Mouse (Mus musculus) embryonic facial prominence, embryonic 10.5 days (tissue): ENCODE results near the gene Lmo3. TPM values are rescaled to one million over a fixed set of nuclear protein-coding genes. Genes with fewer than 3 reads are reported as not detected.

ENCODE experiments used
- DNase-seq: peaks from one replicate; pipeline ENCODE4 v3.0.0-alpha.2; 2017; ENCODE audit warnings: low spot score
- H3K27ac ChIP-seq: fragments of 300-500 bp; sonication (generic); replicated peaks from 2 replicates; pipeline ENCODE4 v1.5.1; 2016; ENCODE audit warnings: mild to moderate bottlenecking
- H3K27me3 ChIP-seq: fragments of 300-500 bp; sonication (generic); replicated peaks from 2 replicates; pipeline ENCODE4 v1.6.1; 2016; ENCODE audit warnings: low read depth, mild to moderate bottlenecking; ENCODE audit not compliant: poor library complexity, severe bottlenecking
- H3K36me3 ChIP-seq: fragments of 300-500 bp; sonication (generic); replicated peaks from 2 replicates; pipeline ENCODE4 v1.6.1; 2016; ENCODE audit warnings: mild to moderate bottlenecking, moderate library complexity
- H3K4me1 ChIP-seq: fragments of 300-500 bp; sonication (generic); 2 replicates; pipeline ENCODE4 v1.6.1; 2016
- H3K4me3 ChIP-seq: fragments of 300-500 bp; sonication (generic); 2 replicates; pipeline ENCODE4 v1.5.1; 2016; ENCODE audit warnings: mild to moderate bottlenecking, moderate library complexity
- H3K9me3 ChIP-seq: fragments of 300-500 bp; sonication (generic); 2 replicates; pipeline ENCODE4 v1.6.1; 2016; ENCODE audit warnings: mild to moderate bottlenecking
- WGBS: fragments of 180-500 bp; shearing (Covaris S2); methylation state at CpG from one replicate; pipeline ENCODE4 v1.1.7; 2016; 5-methylcytosine and 5-hydroxymethylcytosine counted together
- polyA plus RNA-seq: library from polyadenylated mRNA; unstranded; fragments of >200 nt; fragmentation: Nextera tagmentation; extraction: Ambion mirVana; gene quantifications from 2 replicates; pipeline ENCODE4 v1.2.1, GENCODE M21; 2016

Gene Lmo3
- polyA plus RNA-seq, 1 experiment from 2014 or later = 5.0 TPM

DNA sequence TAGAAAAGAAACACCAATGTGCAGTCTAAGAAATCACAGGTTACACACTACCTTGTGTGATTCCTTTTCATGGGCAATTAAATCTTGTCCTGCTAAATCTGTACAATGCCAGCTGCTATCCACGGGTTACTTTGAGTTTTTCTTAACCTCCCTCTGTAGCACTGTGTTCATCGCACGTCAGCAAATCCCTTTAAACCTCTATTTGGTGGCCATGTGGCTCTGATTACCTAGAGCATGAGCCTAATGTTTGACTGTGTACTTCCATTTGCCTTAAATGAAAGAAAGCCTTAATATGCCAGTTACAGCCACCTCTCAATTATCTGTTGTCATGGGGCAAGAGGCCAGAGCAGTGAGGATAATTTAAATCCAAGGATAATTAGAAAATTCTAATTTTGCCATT lies 98.9 kb downstream of the Lmo3 start:
- WGBS = 45% methylated on average over 3 of the region's 3 CpGs
- Histone ChIP-seq H3K27ac (no peak overlapping the region), H3K4me3 (no peak overlapping the region), H3K27me3 (no peaks in the 10 kb centered on the region), H3K9me3 (no peaks in the 10 kb centered on the region), H3K4me1 (0 out of 2 replicates have a peak, but pooled peaks cover 2% of the 10 kb centered on the region), H3K36me3 (no peaks in the 10 kb centered on the region)
- no peak for DNase-seq

DNA sequence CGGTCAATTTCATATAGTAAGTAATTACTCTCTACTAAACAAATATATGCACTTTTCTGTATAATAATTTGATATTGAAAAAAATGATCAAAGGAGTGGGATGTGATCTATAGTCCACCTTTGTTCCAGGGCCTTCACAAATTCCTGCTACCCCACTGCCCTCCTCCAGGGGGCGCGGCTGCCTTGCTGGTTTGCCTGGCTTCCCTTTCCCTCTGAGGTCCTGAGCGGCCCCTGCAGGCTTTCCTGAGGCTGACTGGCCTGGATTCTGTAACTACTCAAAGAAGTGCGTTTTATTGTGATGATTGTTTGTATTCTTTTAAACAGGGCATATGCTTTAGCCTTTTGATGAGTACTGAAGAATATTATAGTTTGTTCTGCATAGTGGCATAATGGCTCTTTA lies 104.2 kb downstream of the Lmo3 start:
- H3K27ac ChIP-seq = no peak overlapping the region
- 0 out of 2 replicates have a peak, but pooled peaks cover under 1% of the 10 kb centered on the region for H3K4me1 ChIP-seq
- 19% methylated on average over 5 of the region's 5 CpGs for WGBS
- H3K27me3 ChIP-seq = no peaks in the 10 kb centered on the region
- H3K36me3 ChIP-seq = no peaks in the 10 kb centered on the region
- DNase-seq = peak; percentile 87
- H3K9me3 ChIP-seq = no peaks in the 10 kb centered on the region
- H3K4me3 ChIP-seq = no peak overlapping the region

DNA sequence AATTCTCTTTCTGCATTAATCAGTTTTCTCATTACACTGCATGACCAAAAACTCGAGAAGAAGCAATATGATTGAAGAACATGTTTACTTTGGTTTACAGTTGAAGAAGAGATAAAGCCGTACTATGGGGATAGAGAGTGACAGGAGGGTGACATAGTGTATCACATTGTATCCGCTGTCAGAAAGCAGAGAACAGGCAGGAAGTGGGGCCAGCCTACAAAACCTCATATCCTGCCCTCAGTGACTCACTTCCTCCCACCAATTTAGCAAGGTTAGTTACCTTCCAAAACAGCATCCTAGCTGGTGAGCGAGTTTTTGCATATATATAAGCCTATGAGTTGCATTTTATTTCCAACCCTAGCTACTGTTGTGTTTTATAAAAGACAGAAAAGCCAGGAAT lies 112.6 kb downstream of the Lmo3 start:
- H3K9me3 ChIP-seq = no peaks in the 10 kb centered on the region
- H3K27ac ChIP-seq = no peak overlapping the region
- no peak for DNase-seq
- 85% methylated on average over 4 of the region's 4 CpGs for WGBS
- H3K4me3 ChIP-seq = no peak overlapping the region
- H3K4me1 ChIP-seq = no peaks in the 10 kb centered on the region
- no peaks in the 10 kb centered on the region for H3K27me3 ChIP-seq
- H3K36me3 ChIP-seq = no peaks in the 10 kb centered on the region

DNA sequence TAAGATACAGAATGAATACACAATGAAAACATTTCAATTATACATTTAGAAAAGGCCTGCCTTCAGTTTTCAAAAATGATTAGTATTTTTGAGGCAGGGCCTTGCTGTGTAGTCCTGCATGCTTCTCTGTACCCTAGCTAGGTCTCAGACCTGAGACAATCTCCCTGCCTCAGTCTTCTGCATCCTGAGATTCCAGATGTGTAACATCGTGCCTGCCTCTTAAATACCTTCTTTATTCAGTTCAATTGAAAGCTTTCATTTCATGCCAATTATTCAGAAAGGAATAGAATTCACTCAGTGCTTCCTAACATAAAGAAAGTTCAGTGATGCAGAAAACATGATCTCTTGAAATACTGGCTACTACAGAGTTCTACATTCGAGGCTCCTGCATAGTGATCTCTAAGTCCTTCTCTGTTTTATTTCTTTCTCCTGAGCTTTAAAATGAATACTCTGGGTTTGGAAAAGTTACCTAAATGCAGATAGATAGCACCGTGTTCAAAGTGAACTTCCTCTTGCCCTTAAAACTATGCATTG lies 137.2 kb downstream of the Lmo3 start:
- H3K4me1 ChIP-seq = no peaks in the 10 kb centered on the region
- H3K4me3 ChIP-seq = no peak overlapping the region
- no peaks in the 10 kb centered on the region for H3K27me3 ChIP-seq
- H3K27ac ChIP-seq = no peak overlapping the region
- H3K36me3 ChIP-seq = no peaks in the 10 kb centered on the region
- H3K9me3 ChIP-seq = no peaks in the 10 kb centered on the region
- 58% methylated on average over 3 of the region's 3 CpGs for WGBS
- no peak for DNase-seq

DNA sequence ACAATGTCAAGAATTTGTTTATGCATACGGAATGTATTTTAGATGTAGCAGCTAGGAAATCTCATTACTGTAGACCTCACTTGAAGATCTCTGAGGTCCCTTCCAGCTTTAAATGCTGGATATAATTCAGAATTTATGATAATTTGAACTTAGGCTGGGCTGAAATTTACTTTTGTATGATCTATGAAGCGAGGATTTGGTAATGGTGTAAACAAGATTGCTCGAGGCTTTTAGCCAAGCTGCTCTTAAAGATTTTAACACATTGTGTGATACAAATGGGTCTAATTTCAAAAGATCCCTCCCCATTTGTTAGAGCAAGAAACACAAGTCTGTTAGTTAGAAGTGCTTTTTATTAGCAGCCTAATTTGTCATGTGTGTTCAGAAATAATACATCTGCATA lies 144.4 kb downstream of the Lmo3 start:
- no peak overlapping the region for H3K27ac ChIP-seq
- no peak overlapping the region for H3K4me3 ChIP-seq
- 87% methylated on average over 3 of the region's 3 CpGs for WGBS
- no peak for DNase-seq
- no peaks in the 10 kb centered on the region for H3K36me3 ChIP-seq
- no peaks in the 10 kb centered on the region for H3K4me1 ChIP-seq
- no peaks in the 10 kb centered on the region for H3K27me3 ChIP-seq
- H3K9me3 ChIP-seq = no peaks in the 10 kb centered on the region

DNA sequence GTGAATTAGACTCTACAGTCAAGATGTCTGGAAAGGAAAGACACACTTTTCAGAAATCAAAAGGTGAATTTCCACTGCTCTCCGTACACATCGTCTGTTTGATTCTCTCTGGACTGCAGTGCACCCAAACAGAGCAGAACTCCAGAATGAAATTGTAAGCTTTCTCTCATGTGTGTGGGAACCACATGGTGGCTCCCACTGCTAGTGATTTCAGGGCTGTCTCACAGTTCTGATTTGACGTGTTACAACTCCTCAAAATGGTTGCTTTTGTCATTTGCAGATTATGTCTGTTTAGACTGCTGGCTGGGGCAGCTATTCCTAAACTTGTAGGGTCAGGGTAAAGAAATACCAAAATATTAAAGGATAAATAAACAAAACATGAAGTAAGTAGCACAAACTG lies 145.0 kb downstream of the Lmo3 start:
- DNase-seq = no peak
- Histone ChIP-seq H3K27ac (no peak overlapping the region), H3K36me3 (no peaks in the 10 kb centered on the region), H3K27me3 (no peaks in the 10 kb centered on the region), H3K4me3 (no peak overlapping the region), H3K4me1 (no peaks in the 10 kb centered on the region), H3K9me3 (no peaks in the 10 kb centered on the region)
- WGBS = 76% methylated on average over 3 of the region's 3 CpGs

DNA sequence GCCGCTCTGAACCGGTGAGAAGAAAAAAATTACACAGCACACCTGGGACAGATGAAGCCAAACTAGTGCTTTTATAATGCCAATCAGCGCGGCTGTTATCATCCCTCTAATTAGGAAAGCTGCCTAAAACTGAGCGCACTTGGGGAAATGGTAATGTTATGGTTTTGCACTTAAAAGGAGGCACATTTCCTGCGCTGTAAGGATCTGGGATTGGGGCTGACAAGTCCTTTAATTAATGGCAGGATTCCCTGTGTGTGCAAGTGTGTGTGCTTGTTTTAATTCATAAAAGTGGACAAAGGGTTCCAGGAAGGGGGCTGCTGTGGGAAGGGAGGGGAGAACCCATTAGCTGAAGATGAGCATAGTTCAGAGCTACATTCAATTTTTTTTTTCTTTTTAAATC lies 154.4 kb downstream of the Lmo3 start:
- Histone ChIP-seq H3K27me3 (peaks cover 39% of the 10 kb centered on the region), H3K4me3 (no peak overlapping the region), H3K36me3 (no peaks in the 10 kb centered on the region), H3K4me1 (peaks cover 34% of the 10 kb centered on the region), H3K27ac (no peak overlapping the region), H3K9me3 (no peaks in the 10 kb centered on the region)
- WGBS = 14% methylated on average over 6 of the region's 6 CpGs
- no peak for DNase-seq

DNA sequence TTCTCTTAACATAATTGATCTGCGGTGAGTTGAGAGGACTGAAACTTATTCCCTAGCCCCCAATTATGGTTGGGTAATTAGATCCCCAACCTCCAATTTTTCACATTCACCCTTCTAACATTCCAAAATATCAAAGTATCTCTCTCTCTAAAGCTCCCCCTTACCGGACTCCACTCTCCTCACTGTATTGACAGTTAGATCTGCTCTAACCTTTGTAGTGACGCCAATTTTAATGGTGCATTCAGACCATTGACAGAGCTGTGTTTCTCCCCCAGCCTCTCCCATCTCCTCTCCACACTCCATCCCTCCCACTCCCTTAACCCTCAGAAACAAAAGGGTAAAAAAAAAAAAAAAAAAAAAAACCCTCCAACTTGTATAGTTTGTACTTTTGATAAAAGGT lies 154.9 kb downstream of the Lmo3 start:
- Histone ChIP-seq H3K36me3 (no peaks in the 10 kb centered on the region), H3K4me1 (peaks cover 39% of the 10 kb centered on the region), H3K9me3 (no peaks in the 10 kb centered on the region), H3K27ac (no peak overlapping the region), H3K27me3 (peaks cover 44% of the 10 kb centered on the region), H3K4me3 (no peak overlapping the region)
- 19% methylated on average over 3 of the region's 3 CpGs for WGBS
- DNase-seq = no peak

DNA sequence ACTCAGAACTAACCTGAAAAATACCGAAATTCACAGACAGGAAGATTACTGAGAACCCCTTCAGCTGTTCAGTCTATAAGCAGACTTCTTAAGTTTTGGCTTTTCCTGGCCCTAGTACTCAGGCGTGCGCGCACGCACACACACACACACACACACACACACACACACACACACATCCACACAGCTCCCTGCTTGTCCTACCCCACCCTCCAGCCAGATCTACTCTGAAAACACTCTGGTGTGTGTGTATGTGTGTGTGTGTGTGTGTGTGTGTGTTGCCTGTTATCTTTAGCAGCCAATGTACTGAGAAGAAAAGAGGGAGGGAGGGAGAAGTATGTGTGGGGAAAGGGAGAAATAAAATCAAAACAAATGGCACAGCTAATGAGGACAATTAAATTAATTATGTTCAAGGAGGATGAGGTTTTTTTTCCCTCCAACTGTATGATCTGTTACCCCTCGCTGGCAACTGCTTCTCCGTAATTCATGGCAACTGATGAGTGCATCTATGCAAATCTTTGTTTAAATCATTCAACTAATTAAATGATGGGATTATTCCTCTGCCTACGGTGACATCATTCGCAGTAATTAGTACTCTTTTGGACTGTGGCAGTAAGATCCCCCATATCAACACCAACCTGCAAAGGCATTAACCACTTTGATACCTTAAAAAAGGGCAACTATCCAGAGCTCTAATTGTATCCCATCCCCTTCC lies 157.1 kb downstream of the Lmo3 start:
- Histone ChIP-seq H3K36me3 (no peaks in the 10 kb centered on the region), H3K27ac (no peak overlapping the region), H3K27me3 (peaks cover 54% of the 10 kb centered on the region), H3K9me3 (no peaks in the 10 kb centered on the region), H3K4me3 (no peak overlapping the region), H3K4me1 (peaks cover 59% of the 10 kb centered on the region)
- DNase-seq = no peak
- WGBS = 65% methylated on average over 9 of the region's 9 CpGs

DNA sequence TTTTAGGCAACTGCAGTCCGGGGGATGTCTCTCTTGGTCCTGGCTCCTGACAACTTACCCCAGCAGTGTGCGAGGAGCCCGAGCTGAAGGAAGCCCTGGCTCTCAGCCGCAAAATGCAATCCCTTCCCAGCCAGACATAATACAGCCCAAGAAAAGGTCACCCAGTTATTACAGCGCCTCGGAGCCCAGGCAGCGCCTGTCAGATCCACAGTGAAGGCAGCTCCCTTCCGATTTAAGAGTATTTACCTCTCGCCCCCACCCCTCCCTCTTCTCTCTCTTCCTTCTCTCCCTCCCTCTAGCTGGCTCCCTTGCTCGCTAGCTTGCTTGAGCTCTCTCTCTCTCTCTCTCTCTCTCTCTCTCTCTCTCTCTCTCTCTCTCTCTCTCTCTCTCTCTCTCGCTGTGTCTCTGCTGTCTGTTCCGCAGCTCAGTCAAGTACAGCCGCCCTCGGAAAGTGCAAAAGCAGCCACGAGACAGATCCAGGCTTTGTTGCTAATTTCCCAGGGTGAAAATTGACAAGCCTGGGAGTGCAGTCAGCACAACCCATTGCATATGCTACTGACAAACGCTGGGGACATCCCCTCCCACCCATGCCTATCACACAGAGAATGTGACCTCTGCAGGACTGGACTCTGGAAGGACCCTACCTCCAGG lies 159.0 kb downstream of the Lmo3 start:
- Histone ChIP-seq H3K4me1 (peaks cover 62% of the 10 kb centered on the region), H3K9me3 (no peaks in the 10 kb centered on the region), H3K4me3 (peak overlapping the region; percentile 57), H3K27ac (peak overlapping the region; percentile 57; the same call in 1 of the 2 replicates), H3K36me3 (no peaks in the 10 kb centered on the region), H3K27me3 (peaks cover 54% of the 10 kb centered on the region)
- under 1% methylated on average over 16 of the region's 16 CpGs for WGBS
- DNase-seq = peak; percentile 51

DNA sequence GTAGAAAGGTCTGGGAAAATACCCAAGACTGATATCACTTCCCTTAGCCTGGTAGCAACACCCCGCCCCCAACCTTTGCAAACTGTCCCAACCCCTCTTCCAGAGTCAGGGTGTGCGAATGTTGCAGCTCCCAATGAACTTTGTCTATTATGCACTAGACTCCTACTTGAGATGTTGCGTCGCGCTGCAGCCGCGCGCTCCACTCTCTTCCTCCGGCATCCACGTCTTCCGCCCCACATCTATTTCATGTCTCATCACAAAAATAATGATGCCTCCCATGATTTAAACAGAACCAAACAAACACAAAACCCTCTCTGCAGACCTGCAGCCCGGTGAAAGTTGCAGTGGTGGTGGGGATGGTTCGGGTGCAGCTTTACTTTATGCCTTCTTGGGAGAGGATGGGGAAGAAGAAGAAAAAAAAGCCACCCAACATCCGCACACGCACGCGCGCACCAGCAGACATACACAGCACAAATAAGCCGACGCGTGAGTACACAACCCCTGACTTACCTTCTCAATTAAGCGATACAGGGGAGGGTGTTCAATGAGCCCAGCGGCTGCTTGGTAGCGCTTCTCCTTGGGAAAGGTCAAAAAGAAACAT lies 159.7 kb downstream of the Lmo3 start:
- H3K9me3 ChIP-seq = no peaks in the 10 kb centered on the region
- DNase-seq = peak; percentile 33
- peaks cover 56% of the 10 kb centered on the region for H3K4me1 ChIP-seq
- H3K27me3 ChIP-seq = peaks cover 46% of the 10 kb centered on the region
- H3K4me3 ChIP-seq = peak overlapping the region; percentile 57
- H3K36me3 ChIP-seq = no peaks in the 10 kb centered on the region
- H3K27ac ChIP-seq = peak overlapping the region; percentile 79
- WGBS = under 1% methylated on average over 24 of the region's 24 CpGs

DNA sequence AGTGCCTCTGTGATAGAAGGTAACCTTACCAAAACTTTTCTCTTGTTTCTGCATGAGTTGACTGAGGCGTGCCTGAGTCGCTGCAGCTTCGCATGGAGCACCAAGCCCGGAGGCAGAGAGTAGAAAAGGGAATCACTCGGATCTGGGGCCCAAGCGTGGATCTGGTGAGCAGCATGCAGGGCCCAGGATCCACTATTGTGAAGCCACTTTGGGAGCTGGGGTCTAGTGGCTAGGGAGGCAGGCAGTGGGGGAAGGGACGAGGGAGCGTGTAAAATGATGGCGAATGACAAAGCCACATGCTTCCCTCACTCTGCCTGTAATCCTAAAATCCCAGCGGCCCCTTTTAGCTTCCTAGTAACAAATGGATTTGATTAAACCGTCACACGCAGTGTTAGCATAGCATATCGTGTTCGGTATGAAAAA lies 160.6 kb downstream of the Lmo3 start:
- Histone ChIP-seq H3K27me3 (peaks cover 42% of the 10 kb centered on the region), H3K36me3 (no peaks in the 10 kb centered on the region), H3K27ac (peak overlapping the region; percentile 79), H3K4me1 (peaks cover 48% of the 10 kb centered on the region), H3K4me3 (peak overlapping the region; percentile 57), H3K9me3 (no peaks in the 10 kb centered on the region)
- DNase-seq = peak; percentile 62
- under 1% methylated on average over 14 of the region's 14 CpGs for WGBS

DNA sequence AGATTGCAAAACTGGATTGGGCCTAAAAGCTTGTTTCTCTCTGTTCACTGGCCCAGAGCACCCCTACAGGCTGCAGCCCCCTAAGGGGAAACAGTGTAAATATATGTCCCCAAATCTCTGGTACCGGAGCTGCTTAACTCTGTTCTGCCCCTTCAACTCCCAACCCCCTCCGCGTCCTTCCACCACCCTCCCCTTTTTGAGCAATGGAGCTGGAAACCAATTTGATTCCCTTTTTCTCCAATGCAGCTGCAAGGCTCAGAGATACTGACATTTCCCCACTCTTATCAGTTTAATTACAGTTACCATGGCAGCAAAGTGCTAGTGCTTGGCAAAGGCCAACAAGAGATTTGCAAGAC lies 161.3 kb downstream of the Lmo3 start:
- H3K4me3 ChIP-seq = peak overlapping the region; percentile 57
- peak; percentile 43 for DNase-seq
- H3K27ac ChIP-seq = peak overlapping the region; percentile 79
- 2% methylated on average over 3 of the region's 3 CpGs for WGBS
- no peaks in the 10 kb centered on the region for H3K36me3 ChIP-seq
- peaks cover 41% of the 10 kb centered on the region for H3K4me1 ChIP-seq
- H3K9me3 ChIP-seq = no peaks in the 10 kb centered on the region
- peaks cover 41% of the 10 kb centered on the region for H3K27me3 ChIP-seq
